Mouse (Mus musculus) MEL (cell line): ENCODE measurements around the gene Taf6. TPM values are rescaled to one million over a fixed set of nuclear protein-coding genes. Genes with fewer than 3 reads are reported as not detected.
A peak's percentile ranks its signal among the peaks of the same experiment; 100 is the strongest.

Experiments used
- DNase-seq: peaks from one replicate; pipeline ENCODE4 v3.0.0; 2011; ENCODE audit warnings: low read depth, low spot score
- H3K27ac ChIP-seq: 2 replicates; pipeline ENCODE4 v1.5.1; 2012; ENCODE audit warnings: low read depth, mild to moderate bottlenecking, control low read depth, low read length, moderate library complexity; ENCODE audit not compliant: control insufficient read depth
- H3K27me3 ChIP-seq, 2 experiments: fragments of 150-350 bp in 1 of 2; sonication (generic) in 1 of 2; 2 replicates each; pipeline ENCODE4 v1.6.1; 2012; ENCODE audit warnings: low read length in 2 of 2, mild to moderate bottlenecking in 2 of 2, improper control_type of control experiment in 1 of 2, moderate library complexity in 1 of 2; ENCODE audit not compliant: insufficient read depth in 2 of 2, control insufficient read depth in 1 of 2
- H3K36me3 ChIP-seq, 2 experiments: 2 replicates each; pipeline ENCODE4 v1.6.1; 2012 to 2014; ENCODE audit warnings: low read length in 2 of 2, improper control_type of control experiment in 1 of 2, inconsistent platforms in 1 of 2, mild to moderate bottlenecking in 1 of 2; ENCODE audit not compliant: insufficient read depth in 2 of 2, control insufficient read depth in 1 of 2
- H3K4me1 ChIP-seq, 2 experiments: fragments of 150-350 bp in 1 of 2; sonication (generic) in 1 of 2; 2 replicates each; pipeline ENCODE4 v1.6.1; 2012; ENCODE audit warnings: low read length in 2 of 2, improper control_type of control experiment in 1 of 2, mild to moderate bottlenecking in 1 of 2; ENCODE audit not compliant: insufficient read depth in 2 of 2, control insufficient read depth in 1 of 2
- H3K4me3 ChIP-seq, 2 experiments: fragments of 150-350 bp in 1 of 2; sonication (generic) in 1 of 2; 2 replicates each; pipeline ENCODE4 v1.5.1; 2012; ENCODE audit warnings: low read depth in 2 of 2, low read length in 2 of 2, mild to moderate bottlenecking in 2 of 2, moderate library complexity in 2 of 2, control low read depth in 1 of 2, improper control_type of control experiment in 1 of 2; ENCODE audit not compliant: control insufficient read depth in 1 of 2, insufficient read depth in 1 of 2
- H3K79me2 ChIP-seq: 2 replicates; pipeline ENCODE4 v1.6.1; 2012; ENCODE audit warnings: mild to moderate bottlenecking, low read length, moderate library complexity; ENCODE audit not compliant: control insufficient read depth, poor library complexity, insufficient read depth
- H3K9ac ChIP-seq: 2 replicates; pipeline ENCODE4 v1.6.1; 2012; ENCODE audit warnings: low read depth, mild to moderate bottlenecking, control low read depth, low read length, moderate library complexity; ENCODE audit not compliant: control insufficient read depth, poor library complexity, severe bottlenecking
- H3K9me3 ChIP-seq: fragments of 150-350 bp; sonication (generic); replicated peaks from 2 replicates; pipeline ENCODE4 v1.6.1; 2012; ENCODE audit warnings: mild to moderate bottlenecking, low read length, improper control_type of control experiment, moderate library complexity; ENCODE audit not compliant: insufficient read depth
- CHD1 ChIP-seq: IDR thresholded peaks from 2 replicates; pipeline ENCODE4 v1.6.1; 2012; ENCODE audit warnings: low read depth, mild to moderate bottlenecking, inconsistent platforms, low read length, improper control_type of control experiment
- CTCF ChIP-seq, 3 experiments: IDR thresholded peaks in 2 of 3; conservative IDR thresholded peaks in 1 of 3; 2 replicates each; pipeline ENCODE4 v1.5.1; 2011 to 2012; ENCODE audit warnings: low read length in 3 of 3, low read depth in 2 of 3, mild to moderate bottlenecking in 2 of 3, improper control_type of control experiment in 1 of 3, inconsistent platforms in 1 of 3, mixed read lengths in 1 of 3, moderate library complexity in 1 of 3; ENCODE audit not compliant: control insufficient read depth in 1 of 3, insufficient read depth in 1 of 3, poor library complexity in 1 of 3, severe bottlenecking in 1 of 3
- E2F4 ChIP-seq: IDR thresholded peaks from 2 replicates; pipeline ENCODE4 v1.6.1; 2011; ENCODE audit warnings: low read depth, low read length, improper control_type of control experiment, borderline replicate concordance
- ETS1 ChIP-seq: IDR thresholded peaks from 2 replicates; pipeline ENCODE4 v1.6.1; 2012; ENCODE audit warnings: low read depth, mild to moderate bottlenecking, inconsistent platforms, low read length, improper control_type of control experiment, moderate library complexity
- GABPA ChIP-seq: IDR thresholded peaks from 2 replicates; pipeline ENCODE4 v1.6.1; 2012; ENCODE audit warnings: low read depth, mild to moderate bottlenecking, inconsistent platforms, low read length, improper control_type of control experiment, moderate library complexity
- GATA1 ChIP-seq: IDR thresholded peaks from 2 replicates; pipeline ENCODE4 v1.6.1; 2011; ENCODE audit warnings: low read depth, low read length, improper control_type of control experiment
- HCFC1 ChIP-seq: IDR thresholded peaks from 2 replicates; pipeline ENCODE4 v1.6.1; 2012; ENCODE audit warnings: low read depth, mild to moderate bottlenecking, inconsistent platforms, low read length, improper control_type of control experiment, moderate library complexity
- KAT2A ChIP-seq: conservative IDR thresholded peaks from 2 replicates; pipeline ENCODE4 v1.6.1; 2012; ENCODE audit warnings: low read depth, low read length, improper control_type of control experiment, inconsistent platforms
- MAFK ChIP-seq: IDR thresholded peaks from 2 replicates; pipeline ENCODE4 v1.6.1; 2011; ENCODE audit warnings: low read depth, mild to moderate bottlenecking, low read length, improper control_type of control experiment, borderline replicate concordance
- MAZ ChIP-seq: IDR thresholded peaks from 2 replicates; pipeline ENCODE4 v1.6.1; 2012; ENCODE audit warnings: low read depth, mild to moderate bottlenecking, inconsistent platforms, low read length, improper control_type of control experiment
- MXI1 ChIP-seq: IDR thresholded peaks from 2 replicates; pipeline ENCODE4 v1.6.1; 2011; ENCODE audit warnings: mild to moderate bottlenecking, low read depth, low read length, improper control_type of control experiment
- MYB ChIP-seq: IDR thresholded peaks from 2 replicates; pipeline ENCODE4 v1.6.1; 2011; ENCODE audit warnings: mild to moderate bottlenecking, low read depth, low read length, improper control_type of control experiment
- NELFE ChIP-seq: IDR thresholded peaks from 2 replicates; pipeline ENCODE4 v1.6.1; 2011; ENCODE audit warnings: low read depth, low read length, improper control_type of control experiment
- POLR2AphosphoS2 ChIP-seq: IDR thresholded peaks from 2 replicates; pipeline ENCODE4 v1.6.1; 2011; ENCODE audit warnings: low read length, improper control_type of control experiment
- POLR2AphosphoS5 ChIP-seq: IDR thresholded peaks from 2 replicates; pipeline ENCODE4 v1.6.1; 2012; ENCODE audit warnings: low read depth, borderline replicate concordance, mild to moderate bottlenecking, inconsistent platforms, low read length, moderate library complexity, mixed read lengths
- RCOR1 ChIP-seq: IDR thresholded peaks from 2 replicates; pipeline ENCODE4 v1.6.1; 2012; ENCODE audit warnings: low read depth, mild to moderate bottlenecking, inconsistent platforms, low read length, improper control_type of control experiment
- TBP ChIP-seq: IDR thresholded peaks from 2 replicates; pipeline ENCODE4 v1.8.0; 2011; ENCODE audit warnings: low read depth, low read length, improper control_type of control experiment
- UBTF ChIP-seq: IDR thresholded peaks from 2 replicates; pipeline ENCODE4 v1.6.1; 2012; ENCODE audit warnings: low read depth, mild to moderate bottlenecking, inconsistent platforms, low read length, improper control_type of control experiment, moderate library complexity, borderline replicate concordance; ENCODE audit not compliant: insufficient read depth
- ZC3H11A ChIP-seq: IDR thresholded peaks from 2 replicates; pipeline ENCODE4 v1.6.1; 2012; ENCODE audit warnings: low read depth, mild to moderate bottlenecking, inconsistent platforms, low read length, improper control_type of control experiment
- ZNF384 ChIP-seq: IDR thresholded peaks from 2 replicates; pipeline ENCODE4 v1.6.1; 2012; ENCODE audit warnings: low read depth, mild to moderate bottlenecking, inconsistent platforms, low read length, improper control_type of control experiment
- polyA plus RNA-seq, 2 experiments: library from polyadenylated mRNA; stranded (reverse) in 1 of 2; unstranded in 1 of 2; fragments of >175 nt in 1 of 2; fragments of >200 nt in 1 of 2; gene quantifications; 2 replicates each; pipeline versions ENCODE4 v1.2.1 to v1.2.4; 2012; ENCODE audit warnings: low replicate concordance in 2 of 2, low read depth in 1 of 2; ENCODE audit not compliant: insufficient read length in 2 of 2, insufficient read depth in 1 of 2, missing spikeins in 1 of 2
- total RNA-seq: library from RNA; depleted of rRNA; stranded (reverse); fragments of 300-350 nt; gene quantifications from 2 replicates; pipeline ENCODE4 v1.2.3, GENCODE M21; 2012

The Taf6 gene
- total and polyA plus RNA-seq, 3 experiments: 52.6 to 94.7 TPM; not detected in 1

GRCm38 (mm10) chr5:138160842-138161665 is 26.2 kb downstream of the Taf6 start, which contains the start of gene Cops6 (continued):
- TF ChIP-seq NELFE (peak; percentile 87), HCFC1 (peak; percentile 97), TBP (peak; percentile 74), POLR2AphosphoS2 (peak; percentile 58; the same call in 1 of the 2 replicates), RCOR1 (no peak), MAFK (no peak), ZNF384 (peak; percentile 56; the same call in 1 of the 2 replicates), GABPA (no peak), POLR2AphosphoS5 (no peak), GATA1 (no peak), CHD1 (no peak)

- H3K4me1 ChIP-seq: peaks cover 0 to 3% of the 10 kb centered on the region in 2 experiments; a peak in 1 of 4 replicates
- H3K9ac ChIP-seq: peak overlapping the region; percentile 61
- H3K27ac ChIP-seq: no peak overlapping the region
- H3K27me3 ChIP-seq: no peaks in the 10 kb centered on the region
- TF ChIP-seq KAT2A (no peak), MAZ (no peak), MYB (no peak; the same call in 1 of the 2 replicates), CTCF (IDR thresholded peaks at IDR 0.05 in 2 of 3, conservative IDR thresholded peaks at IDR 0.05 in 1 of 3; ENCODE audit: control insufficient read depth in 1 of 3, insufficient read depth in 1 of 3, low read depth in 2 of 3, low read length in 3 of 3, poor library complexity in 1 of 3, severe bottlenecking in 1 of 3) (no peak), GATA1 (no peak), UBTF (no peak), ZNF384 (no peak; the same call in 1 of the 2 replicates), ZC3H11A (no peak), ETS1 (no peak), POLR2AphosphoS5 (no peak), MXI1 (no peak), POLR2AphosphoS2 (no peak), E2F4 (no peak), CHD1 (no peak)
- H3K4me3 ChIP-seq: peak overlapping the region; percentile 78 to 91
- no peaks in the 10 kb centered on the region for H3K9me3 ChIP-seq
- H3K36me3 ChIP-seq: peaks cover 3 to 7% of the 10 kb centered on the region in 2 experiments; a peak in 1 of 4 replicates
- peak; percentile 53 for DNase-seq
- H3K79me2 ChIP-seq: peaks cover 9% of the 10 kb centered on the region
Observed at GRCm38 (mm10) chr5:138160224-138160762, 27.0 kb downstream of the Taf6 start.
